Mouse (Mus musculus) telencephalon, adult 2 months (tissue): ENCODE results near the gene Slfn8.
"Not testable (repeated sequence)": the region's sequence is repeated elsewhere in the genome, so short reads cannot be mapped to it uniquely, and the experiment has no call there.

Source experiments
- DNase-seq: peaks from one replicate; pipeline ENCODE4 v3.0.0-alpha.2; 2011; ENCODE audit warnings: low read depth, low spot score

Slfn8 gene

DNA sequence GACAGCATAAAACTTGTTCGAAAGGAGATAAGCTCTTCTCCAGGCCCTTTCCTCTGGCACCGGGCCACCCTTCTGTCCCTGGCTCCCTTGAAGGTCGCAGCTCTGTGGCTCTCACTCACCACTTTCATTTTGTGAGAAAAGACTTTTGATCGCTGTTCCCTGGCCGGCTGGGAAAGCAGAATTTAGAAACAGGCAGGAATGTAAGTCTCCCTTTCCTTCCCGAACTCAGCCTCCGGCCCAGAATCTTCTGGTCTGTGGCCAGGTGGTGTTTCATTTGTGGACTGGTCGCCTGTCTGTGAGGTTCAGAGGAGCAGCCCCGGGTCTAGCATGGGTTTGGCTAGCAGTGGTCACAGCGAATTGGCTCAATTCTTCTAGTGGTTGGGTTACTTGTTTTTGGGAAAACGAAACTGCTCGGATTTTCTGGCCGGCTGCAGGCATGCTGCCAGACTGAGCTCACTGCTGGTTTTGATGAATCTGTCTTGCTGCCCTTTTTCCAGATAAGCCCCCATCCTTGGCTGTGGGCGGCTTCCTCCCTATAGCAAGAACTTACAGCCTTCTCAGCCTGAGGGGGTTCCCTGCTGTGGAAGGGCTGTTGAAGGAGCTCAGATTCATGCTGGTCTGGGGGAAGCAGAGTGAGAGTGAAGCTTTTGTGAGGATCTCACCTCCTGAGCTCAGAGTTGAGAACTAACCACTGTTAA, 29.0 kb downstream of the Slfn8 start, which contains the start of gene Slfn9:
Gene Slfn9, minus strand, starts transcription at position 362 of the 698 bp plus-strand sequence.
- no peak for DNase-seq

- DNase-seq = not testable (repeated sequence)
Observed at GRCm38 (mm10) chr11:82990612-82991385, 29.8 kb downstream of the Slfn8 start.

- DNase-seq = no peak
Observed at GRCm38 (mm10) chr11:82989357-82989756, 31.3 kb downstream of the Slfn8 start.

DNA sequence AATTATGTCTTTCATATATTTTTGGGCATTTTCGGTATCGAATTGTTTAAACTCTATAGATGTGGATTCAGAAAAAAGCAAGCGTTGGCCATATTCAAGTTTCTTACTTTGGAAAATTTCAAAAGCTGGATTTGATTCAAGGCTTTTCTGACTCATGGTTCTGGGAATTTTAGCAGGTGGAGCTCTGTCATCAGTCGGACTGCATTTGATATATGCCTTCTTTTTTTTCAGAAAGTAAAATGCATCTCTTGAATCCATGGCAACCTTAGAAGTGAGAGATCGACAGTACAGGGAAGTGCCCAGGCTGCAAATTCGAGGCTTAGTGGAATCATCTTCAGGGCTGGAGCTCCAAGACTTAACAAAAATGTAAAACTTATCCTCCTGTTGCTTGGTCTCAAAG, 33.0 kb downstream of the Slfn8 start:
- no peak for DNase-seq

DNA sequence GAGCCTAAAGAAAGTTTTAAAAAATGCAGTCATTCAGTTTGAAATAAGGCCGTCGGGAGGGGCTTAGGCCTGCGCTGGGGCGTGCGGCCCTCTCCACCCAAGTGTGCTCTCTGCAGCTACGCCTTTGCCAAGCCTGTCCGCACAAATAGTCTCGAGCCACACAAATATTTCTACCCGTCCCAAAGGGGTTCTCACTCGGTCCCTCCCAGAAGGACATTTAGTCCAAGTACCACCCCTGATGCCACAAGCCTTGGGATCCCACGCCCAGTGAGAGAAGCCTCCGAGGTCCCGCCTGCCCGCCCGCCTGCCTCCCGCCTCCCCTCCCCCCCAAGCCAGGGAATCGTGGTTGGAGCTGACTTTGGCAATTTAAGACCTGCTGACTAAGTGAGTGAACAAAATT, 37.4 kb downstream of the Slfn8 start:
- DNase-seq = no peak

GRCm38 (mm10) chr11:82982409-82982808, 38.2 kb downstream of the Slfn8 start:
- DNase-seq = not testable (repeated sequence)

GRCm38 (mm10) chr11:82973916-82974315, 46.7 kb downstream of the Slfn8 start:
- no peak for DNase-seq

GRCm38 (mm10) chr11:82971590-82971974, 49.0 kb downstream of the Slfn8 start:
- DNase-seq = no peak

- no peak for DNase-seq
Observed at GRCm38 (mm10) chr11:82970712-82971589, 49.7 kb downstream of the Slfn8 start.

DNA sequence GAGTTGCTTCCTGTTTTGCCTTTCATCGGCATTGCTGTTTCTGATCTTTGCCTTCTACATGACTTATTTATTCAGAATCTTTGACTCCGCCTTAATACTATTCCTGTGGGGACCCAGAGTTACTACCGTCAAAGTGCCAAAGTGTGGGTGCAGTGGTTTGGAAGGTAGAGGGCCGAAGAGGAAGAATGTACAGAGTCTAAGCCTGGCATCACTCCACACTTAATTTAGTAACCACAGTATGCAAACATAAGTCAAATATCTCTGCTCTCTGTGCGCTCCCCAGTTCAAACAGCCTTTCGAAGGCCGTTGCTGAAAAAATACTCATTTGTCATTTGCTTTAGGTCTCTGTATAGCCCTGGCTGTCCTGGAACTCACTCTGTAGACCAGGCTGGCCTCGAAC, 58.4 kb downstream of the Slfn8 start:
- DNase-seq = no peak

- DNase-seq = no peak
Observed at GRCm38 (mm10) chr11:82961743-82962142, 58.9 kb downstream of the Slfn8 start.

GRCm38 (mm10) chr11:82959613-82960012, 61.0 kb downstream of the Slfn8 start:
- DNase-seq = no peak

DNA sequence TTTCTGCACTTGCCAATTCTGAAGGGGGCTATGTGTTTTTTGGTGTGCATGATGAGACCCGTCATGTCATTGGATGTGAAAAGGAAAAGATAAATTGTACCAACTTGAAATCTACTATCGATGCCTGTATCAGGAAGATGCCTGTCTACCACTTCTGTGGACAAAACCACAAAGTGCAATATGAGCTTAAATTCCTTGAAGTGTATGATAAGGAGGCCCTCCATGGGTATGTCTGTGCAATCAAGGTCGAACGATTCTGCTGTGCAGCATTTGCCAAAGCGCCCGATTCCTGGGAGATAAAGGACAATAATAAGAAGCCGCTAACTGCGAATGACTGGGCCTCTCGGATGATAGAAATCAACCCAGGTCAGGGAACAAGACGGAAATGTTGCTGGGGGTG, 63.7 kb downstream of the Slfn8 start:
- DNase-seq = no peak

- no peak for DNase-seq
Observed at GRCm38 (mm10) chr11:82954631-82955030, 66.0 kb downstream of the Slfn8 start.

DNA sequence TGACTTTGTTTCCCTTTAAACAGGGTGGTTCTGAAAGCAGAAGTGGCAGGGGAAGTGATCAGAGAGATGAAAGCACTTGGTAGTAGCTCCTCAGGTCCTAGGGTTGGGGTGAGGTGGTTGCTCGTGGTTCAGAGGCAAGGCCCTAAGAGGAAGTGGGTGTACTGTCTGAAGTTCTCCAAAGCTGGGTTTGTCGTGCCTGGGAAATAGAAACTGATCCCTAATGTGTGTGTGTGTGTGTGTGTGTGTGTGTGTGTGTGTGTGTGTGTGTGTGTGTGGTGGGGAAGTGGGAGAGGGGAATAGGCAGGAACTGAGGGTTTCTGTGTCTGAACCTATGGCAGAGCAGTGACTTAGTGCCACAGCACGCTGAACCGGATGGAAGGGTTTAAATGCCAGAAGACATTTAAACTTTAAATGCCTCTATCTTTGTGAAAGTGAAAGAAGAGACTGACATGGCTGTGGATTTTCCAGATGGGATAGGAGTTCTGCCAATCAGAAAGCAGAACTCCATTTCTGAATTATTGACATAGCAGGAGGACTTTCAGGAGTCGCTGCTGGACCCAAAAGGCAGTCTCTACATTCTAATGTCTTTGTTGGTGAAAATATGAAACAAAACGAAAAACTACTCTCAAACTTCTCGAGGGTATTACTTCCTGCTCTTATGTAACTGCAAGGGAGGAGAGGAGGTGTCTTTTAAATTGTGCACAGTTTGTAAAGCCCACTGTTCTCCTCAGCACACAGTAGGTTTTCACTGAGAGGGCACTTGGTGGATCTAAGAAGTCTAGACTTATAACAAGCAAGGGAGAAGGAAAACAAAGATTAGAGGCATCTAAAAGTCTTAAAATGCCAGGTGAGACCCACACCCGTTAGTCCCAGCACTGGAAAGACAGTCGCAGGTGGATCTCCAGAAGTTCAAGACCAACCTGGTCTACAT, 67.7 kb downstream of the Slfn8 start:
- DNase-seq = no peak
